Mouse (Mus musculus) stomach, embryonic 16.5 days (tissue): ENCODE results near the gene Capn11. TPM values are rescaled to one million over a fixed set of nuclear protein-coding genes. Genes with fewer than 3 reads are reported as not detected.
A peak's percentile ranks its signal among the peaks of the same experiment; 100 is the strongest.

Experiments
- ATAC-seq: fragments of 200-750 bp; cut with Nextera tagmentation; 2 replicates; pipeline ENCODE4 v1.8.0; 2017; ENCODE audit warnings: moderate number of reproducible peaks, moderate TSS enrichment; ENCODE audit not compliant: insufficient read depth, low FRiP score
- H3K27ac ChIP-seq: fragments of 300-500 bp; sonication (generic); 2 replicates; pipeline ENCODE4 v1.5.1; 2014; ENCODE audit warnings: low read length
- H3K27me3 ChIP-seq: fragments of 300-500 bp; sonication (generic); 2 replicates; pipeline ENCODE4 v1.6.1; 2014; ENCODE audit warnings: low read length, control low read depth, mixed read lengths; ENCODE audit not compliant: control insufficient read depth, insufficient read depth
- H3K36me3 ChIP-seq: fragments of 300-500 bp; sonication (generic); 2 replicates; pipeline ENCODE4 v1.6.1; 2014; ENCODE audit warnings: low read length; ENCODE audit not compliant: control insufficient read depth, insufficient read depth
- H3K4me1 ChIP-seq: fragments of 300-500 bp; sonication (generic); 2 replicates; pipeline ENCODE4 v1.6.1; 2014; ENCODE audit warnings: low read length, control low read depth, mixed read lengths; ENCODE audit not compliant: control insufficient read depth, insufficient read depth
- H3K4me2 ChIP-seq: fragments of 300-500 bp; sonication (generic); 2 replicates; pipeline ENCODE4 v1.6.1; 2014; ENCODE audit warnings: low read depth, low read length, mixed read lengths
- H3K4me3 ChIP-seq: fragments of 300-500 bp; sonication (generic); replicated peaks from 2 replicates; pipeline ENCODE4 v1.5.1; 2014; ENCODE audit warnings: mild to moderate bottlenecking, low read length
- H3K9ac ChIP-seq: fragments of 300-500 bp; sonication (generic); 2 replicates; pipeline ENCODE4 v1.6.1; 2014; ENCODE audit warnings: low read length
- H3K9me3 ChIP-seq: fragments of 300-500 bp; sonication (generic); replicated peaks from 2 replicates; pipeline ENCODE4 v1.6.1; 2016; ENCODE audit warnings: low read length, control low read depth; ENCODE audit not compliant: control insufficient read depth
- WGBS: fragments of 180-500 bp; shearing (Covaris S2); extraction: QIAGEN DNeasy Blood & Tissue Kit; methylation state at CpG from one replicate; pipeline ENCODE4 v1.1.7; 2014; 5-methylcytosine and 5-hydroxymethylcytosine counted together
- polyA plus RNA-seq: library from polyadenylated mRNA; unstranded; fragments of >200 nt; fragmentation: Nextera tagmentation; extraction: Ambion mirVana; gene quantifications from 2 replicates; pipeline ENCODE4 v1.2.1, GENCODE M21; 2015

Capn11 gene
- 0.36 and 0.45 TPM in 2 replicates for polyA plus RNA-seq

DNA sequence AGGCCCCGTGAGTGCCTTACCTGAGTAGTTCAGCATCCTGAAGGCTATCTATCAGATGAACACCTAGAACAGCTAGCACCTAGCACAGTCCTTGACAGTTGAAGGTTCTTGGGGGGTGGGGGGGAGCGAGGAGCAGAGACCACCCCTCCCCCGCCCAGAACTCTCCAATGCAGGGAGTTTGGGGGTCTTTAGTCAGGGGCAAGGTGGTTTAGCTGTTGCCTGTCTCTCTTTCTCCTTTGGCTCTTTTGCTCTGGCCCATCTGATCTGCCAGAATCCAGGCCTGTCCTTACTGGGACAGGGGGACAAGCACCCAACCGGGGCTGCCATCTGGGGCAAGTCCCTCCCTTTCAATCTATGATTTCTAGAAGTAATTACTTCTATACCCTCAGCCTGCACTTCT lies at the start of gene Capn11:
Gene Capn11 (minus strand): TSS at position 101 of the 400 bp plus-strand sequence.
- H3K4me3 ChIP-seq, result no peak within 1 kb of the TSS
- 79% methylated on average over 4 of the region's 4 CpGs for WGBS
- no peaks in the 10 kb centered on the region for H3K4me1 ChIP-seq
- H3K27ac ChIP-seq, result no peak within 1 kb of the TSS
- H3K4me2 ChIP-seq, result no peak within 1 kb of the TSS
- H3K27me3 ChIP-seq, result no peaks in the 10 kb centered on the region
- no peak within 1 kb of the TSS for H3K9ac ChIP-seq
- H3K9me3 ChIP-seq, result no peaks in the 10 kb centered on the region
- ATAC-seq, result no peak
- H3K36me3 ChIP-seq, result no peaks in the 10 kb centered on the region

DNA sequence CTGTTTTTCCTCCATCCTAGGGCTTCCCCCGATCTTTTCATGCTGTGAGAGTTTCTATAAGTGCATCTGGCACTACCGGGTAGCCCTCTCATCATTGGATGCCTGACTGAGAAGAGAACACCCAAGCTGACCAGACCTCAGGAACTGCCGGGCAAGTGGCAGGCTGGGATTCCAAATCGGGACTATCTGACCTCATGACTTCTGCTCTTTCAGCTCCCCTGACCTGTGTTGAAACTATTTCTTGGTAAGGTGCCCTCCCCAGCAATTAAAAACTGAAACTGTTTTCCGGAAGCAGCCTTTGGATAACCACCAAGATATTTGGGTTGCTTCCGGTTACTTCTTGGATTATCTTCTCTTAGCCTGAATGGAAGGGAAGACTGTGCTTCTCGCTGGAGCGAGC lies 49.1 kb upstream of the Capn11 start:
- no peaks in the 10 kb centered on the region for H3K9me3 ChIP-seq
- WGBS, result 83% methylated on average over 8 of the region's 8 CpGs
- H3K27me3 ChIP-seq, result no peaks in the 10 kb centered on the region
- ATAC-seq, result no peak
- no peak overlapping the region for H3K4me3 ChIP-seq
- no peaks in the 10 kb centered on the region for H3K4me1 ChIP-seq
- no peak overlapping the region for H3K4me2 ChIP-seq
- H3K27ac ChIP-seq, result no peak overlapping the region
- no peaks in the 10 kb centered on the region for H3K36me3 ChIP-seq
- H3K9ac ChIP-seq, result no peak overlapping the region

DNA sequence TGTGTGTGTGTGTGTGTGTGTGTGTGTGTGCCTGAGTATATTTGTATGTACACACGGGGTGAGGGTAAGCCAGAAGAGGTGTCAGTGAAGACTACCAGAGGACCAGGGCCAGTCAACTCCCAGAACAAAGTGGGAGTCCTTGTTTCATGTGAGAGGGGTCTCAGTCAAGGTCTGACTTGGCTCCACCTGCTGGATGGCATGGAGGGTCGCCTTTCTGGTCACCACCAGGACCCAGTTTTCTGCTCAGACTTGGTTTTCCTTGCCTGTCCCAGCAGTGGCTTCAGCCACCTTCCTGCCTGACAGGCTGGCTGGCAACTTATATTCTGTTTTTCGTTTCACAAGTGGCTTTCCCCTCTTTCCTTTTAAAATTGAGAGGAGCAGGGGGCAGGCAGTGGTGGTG lies 48.3 kb upstream of the Capn11 start:
- Histone ChIP-seq H3K36me3 (no peaks in the 10 kb centered on the region), H3K4me1 (peaks cover 3% of the 10 kb centered on the region; the same call in 1 of the 2 replicates), H3K9me3 (no peaks in the 10 kb centered on the region), H3K27ac (no peak overlapping the region), H3K27me3 (no peaks in the 10 kb centered on the region), H3K4me2 (no peak overlapping the region), H3K9ac (no peak overlapping the region), H3K4me3 (no peak overlapping the region)
- 33% methylated on average over 3 of the region's 3 CpGs for WGBS
- ATAC-seq, result no peak

DNA sequence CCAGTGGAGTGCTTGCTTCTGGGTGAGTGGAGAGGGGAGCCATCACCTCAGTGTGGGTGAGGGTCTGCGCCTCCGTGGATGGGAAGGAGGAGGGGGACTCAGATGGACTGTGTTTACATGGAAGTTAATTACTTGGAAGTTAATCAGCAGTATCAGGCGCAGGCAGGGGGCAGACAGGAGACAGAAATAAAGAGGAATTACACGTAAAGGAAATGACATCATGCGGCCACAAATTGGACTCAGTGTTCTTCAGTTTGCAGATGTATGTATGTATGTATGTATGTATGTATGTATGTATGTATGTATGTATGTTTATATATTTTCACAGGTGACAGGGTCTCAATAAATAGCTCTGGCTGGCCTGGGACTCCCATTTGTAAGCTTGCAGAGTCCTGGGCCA lies 47.7 kb upstream of the Capn11 start:
- Histone ChIP-seq H3K4me2 (no peak overlapping the region), H3K9ac (no peak overlapping the region), H3K27ac (no peak overlapping the region), H3K4me1 (peaks cover 4% of the 10 kb centered on the region; the same call in 1 of the 2 replicates), H3K4me3 (no peak overlapping the region), H3K36me3 (no peaks in the 10 kb centered on the region), H3K9me3 (no peaks in the 10 kb centered on the region), H3K27me3 (no peaks in the 10 kb centered on the region)
- 64% methylated on average over 5 of the region's 5 CpGs for WGBS
- ATAC-seq, result no peak

GRCm38 (mm10) chr17:45703187-45703586 lies 44.1 kb upstream of the Capn11 start:
- Histone ChIP-seq H3K9me3 (no peaks in the 10 kb centered on the region), H3K9ac (0 out of 2 replicates have a peak overlapping the region, but pooled peaks have one; percentile 3), H3K36me3 (0 out of 2 replicates have a peak, but pooled peaks cover 2% of the 10 kb centered on the region), H3K4me1 (peaks cover 13% of the 10 kb centered on the region), H3K27ac (no peak overlapping the region), H3K27me3 (no peaks in the 10 kb centered on the region), H3K4me2 (no peak overlapping the region), H3K4me3 (no peak overlapping the region)
- ATAC-seq, result no peak
- WGBS, result 56% methylated on average over 7 of the region's 7 CpGs

DNA sequence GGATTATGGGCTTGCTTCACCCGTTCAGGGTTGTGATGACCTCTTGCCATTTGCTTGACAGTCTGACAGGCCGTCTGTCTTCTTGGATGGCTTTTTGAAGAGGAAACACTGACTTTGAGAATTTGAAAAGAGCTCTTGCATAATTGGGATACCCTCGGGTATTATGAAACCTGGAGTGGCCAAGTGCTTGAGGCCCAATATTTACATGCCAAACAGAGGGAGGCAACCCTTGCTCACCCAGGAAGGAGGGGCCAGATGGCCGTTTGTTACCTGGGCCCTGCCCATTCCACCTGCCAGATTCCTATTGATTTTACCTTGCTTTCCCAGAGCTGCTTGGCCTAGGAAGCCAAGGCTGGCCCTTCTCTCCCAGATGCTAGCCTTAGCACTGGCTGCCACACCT lies 43.1 kb upstream of the Capn11 start:
- ATAC-seq, result peak; percentile 69
- Histone ChIP-seq H3K27me3 (no peaks in the 10 kb centered on the region), H3K36me3 (0 out of 2 replicates have a peak, but pooled peaks cover 2% of the 10 kb centered on the region), H3K9me3 (no peaks in the 10 kb centered on the region), H3K9ac (no peak overlapping the region), H3K4me1 (peaks cover 13% of the 10 kb centered on the region), H3K4me2 (no peak overlapping the region), H3K4me3 (no peak overlapping the region), H3K27ac (no peak overlapping the region)
- 39% methylated on average over 4 of the region's 4 CpGs for WGBS

DNA sequence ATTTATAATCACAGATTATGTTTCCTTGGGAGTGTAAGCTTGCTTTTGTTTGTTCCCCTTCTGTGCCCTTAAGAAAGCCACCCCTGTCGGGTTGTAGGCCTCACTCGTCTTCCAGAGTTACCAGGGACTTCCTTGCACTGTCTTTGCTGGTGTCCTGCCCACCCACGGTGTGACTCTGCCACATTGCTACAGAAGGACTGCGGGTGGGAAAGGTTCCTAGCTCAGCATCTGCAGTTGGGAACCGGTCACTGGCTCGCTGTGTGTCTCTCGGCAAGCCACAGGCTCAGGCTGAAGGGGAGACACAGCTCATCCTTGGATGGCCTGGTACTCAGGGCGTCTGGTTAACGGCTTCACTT lies 42.1 kb upstream of the Capn11 start:
- no peak for ATAC-seq
- 68% methylated on average over 9 of the region's 9 CpGs for WGBS
- Histone ChIP-seq H3K27me3 (no peaks in the 10 kb centered on the region), H3K36me3 (0 out of 2 replicates have a peak, but pooled peaks cover 2% of the 10 kb centered on the region), H3K27ac (no peak overlapping the region), H3K9ac (0 out of 2 replicates have a peak overlapping the region, but pooled peaks have one; percentile 21), H3K4me1 (peaks cover 13% of the 10 kb centered on the region), H3K9me3 (no peaks in the 10 kb centered on the region), H3K4me2 (no peak overlapping the region), H3K4me3 (no peak overlapping the region)

GRCm38 (mm10) chr17:45700496-45701235 lies 41.5 kb upstream of the Capn11 start:
- H3K4me1 ChIP-seq, result peaks cover 13% of the 10 kb centered on the region
- ATAC-seq, result no peak
- no peak overlapping the region for H3K27ac ChIP-seq
- H3K27me3 ChIP-seq, result no peaks in the 10 kb centered on the region
- WGBS, result 54% methylated on average over 9 of the region's 16 CpGs
- H3K4me3 ChIP-seq, result no peak overlapping the region
- no peaks in the 10 kb centered on the region for H3K9me3 ChIP-seq
- H3K36me3 ChIP-seq, result 0 out of 2 replicates have a peak, but pooled peaks cover 2% of the 10 kb centered on the region
- peak overlapping the region; percentile 21; the same call in 1 of the 2 replicates for H3K9ac ChIP-seq
- no peak overlapping the region for H3K4me2 ChIP-seq

DNA sequence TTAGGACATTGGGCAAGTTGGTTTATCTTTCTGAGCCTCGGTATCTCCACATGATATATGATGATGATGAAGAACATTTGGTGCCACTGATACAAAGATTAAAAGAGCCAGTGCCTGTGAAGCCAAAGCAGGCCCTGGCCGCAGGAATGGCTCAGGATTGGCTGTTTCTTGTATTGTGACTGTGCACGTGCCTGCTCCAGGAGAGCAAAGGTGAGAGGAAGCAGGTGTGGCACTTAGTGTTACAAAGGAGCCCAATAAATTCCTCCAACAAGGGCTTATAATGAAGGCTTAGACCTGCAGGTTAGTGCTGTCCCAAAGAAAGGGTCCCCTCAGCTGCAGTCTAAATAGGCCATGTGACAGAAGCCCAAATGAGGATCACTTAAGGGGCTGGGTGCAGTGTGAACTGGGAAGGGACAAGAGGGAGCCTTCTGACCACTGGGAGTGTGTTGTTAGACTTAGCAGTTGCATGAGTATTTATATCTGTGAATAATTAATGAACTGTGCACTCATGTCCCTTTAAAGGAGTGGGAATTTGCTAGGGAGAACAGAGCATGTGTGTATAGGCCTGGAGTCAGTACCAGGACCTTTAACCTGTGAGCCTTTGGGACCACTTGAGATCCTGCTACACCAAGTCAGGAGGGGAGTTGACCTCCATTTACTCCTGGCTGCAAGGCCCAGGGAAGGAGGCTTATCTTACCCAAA lies 40.1 kb upstream of the Capn11 start:
- Histone ChIP-seq H3K9me3 (no peaks in the 10 kb centered on the region), H3K27me3 (no peaks in the 10 kb centered on the region), H3K9ac (no peak overlapping the region), H3K4me3 (no peak overlapping the region), H3K27ac (peak overlapping the region; percentile 13), H3K36me3 (0 out of 2 replicates have a peak, but pooled peaks cover 2% of the 10 kb centered on the region), H3K4me2 (no peak overlapping the region), H3K4me1 (peaks cover 24% of the 10 kb centered on the region)
- 67% methylated on average over 3 of the region's 3 CpGs for WGBS
- no peak for ATAC-seq
